Mouse (Mus musculus): Measurements from ENCODE around the gene Cnr1.

The Cnr1 gene

GRCm38 (mm10) chr4:33941557-33941956 is 17.2 kb downstream of the Cnr1 start:
- no peak for DNase-seq (ENCODE audit: low spot score in 2 of 2)

GRCm38 (mm10) chr4:33943936-33944335 is 19.5 kb downstream of the Cnr1 start:
- DNase-seq (ENCODE audit: low spot score in 2 of 2), result no peak

- DNase-seq (ENCODE audit: low spot score in 2 of 2), result no peak
Measured at GRCm38 (mm10) chr4:33945742-33946141, 21.3 kb downstream of the Cnr1 start.

- no peak for DNase-seq (ENCODE audit: low spot score in 2 of 2)
Measured at GRCm38 (mm10) chr4:33947584-33947983, 23.2 kb downstream of the Cnr1 start.

GRCm38 (mm10) chr4:33957398-33957797 is 33.0 kb downstream of the Cnr1 start:
- no peak for DNase-seq (ENCODE audit: low spot score in 2 of 2)

- DNase-seq (ENCODE audit: low spot score in 2 of 2), result no peak
Measured at GRCm38 (mm10) chr4:33958515-33958914, 34.1 kb downstream of the Cnr1 start.

- DNase-seq (ENCODE audit: low spot score in 2 of 2), result no peak
Measured at GRCm38 (mm10) chr4:33959841-33960240, 35.4 kb downstream of the Cnr1 start.

GRCm38 (mm10) chr4:33970726-33971125 is 46.3 kb downstream of the Cnr1 start:
- no peak for DNase-seq (ENCODE audit: low spot score in 2 of 2)

- DNase-seq (ENCODE audit: low spot score in 2 of 2), result no peak
Measured at GRCm38 (mm10) chr4:33988466-33989089, 64.2 kb downstream of the Cnr1 start.

- DNase-seq (ENCODE audit: low spot score in 2 of 2), result no peak
Measured at GRCm38 (mm10) chr4:33992687-33993086, 68.3 kb downstream of the Cnr1 start.

GRCm38 (mm10) chr4:33996382-33996781 is 72.0 kb downstream of the Cnr1 start:
- DNase-seq (ENCODE audit: low spot score in 2 of 2), result no peak
